In genomic region chr7:28545891-28546210, GRCm38 (mm10) we compare ENCODE assay signal across 28 mouse cellular contexts. TPM values are rescaled to one million over a fixed set of nuclear protein-coding genes. Genes with fewer than 3 reads are reported as not detected.
A peak's percentile ranks its signal among the peaks of the same experiment; 100 is the strongest.
DNase-seq lines count a peak whose midpoint lies in the region; ATAC-seq and TF ChIP-seq lines count a peak whose summit lies in the region.
"Had no signal": no experiment of that assay in that cellular context is flagged by ENCODE, and none has a peak within 500 bp of the region (broad histone marks: within the 10 kb centered on the region; RNA-seq: fewer than 3 reads in every experiment).

No protein-coding gene starts in this region.

- DNase-seq in adrenal gland, postnatal 14 days: peak; percentile 56
- DNase-seq in adrenal gland, adult 18-20 months (ENCODE audit: low spot score in 2 of 2): no peak
- DNase-seq in kidney, adult 2 months: no peak
- no peak for DNase-seq in kidney, postnatal 4 days
- DNase-seq: adrenal gland, adult 2 months; cerebellum, adult 2 months; gastrocnemius, postnatal 10 days; kidney, adult 9 months; kidney, postnatal 10 days; layer of hippocampus, adult 9-11 months; liver, embryonic 13.5 days; lung, adult 18-20 months; lung, postnatal 14 days had no signal

- H3K9ac ChIP-seq in neural tube, embryonic 12.5 days: no peak overlapping the region
- no peak overlapping the region for H3K9ac ChIP-seq in neural tube, embryonic 15.5 days (replicated peaks)
- H3K9ac ChIP-seq in intestine, embryonic 15.5 days: no peak overlapping the region
- H3K9ac ChIP-seq: heart, embryonic 15.5 days; limb, embryonic 15.5 days; liver, embryonic 13.5 days had no signal

- H3K27me3 ChIP-seq in kidney, adult 2 months (replicated peaks; ENCODE audit: control insufficient read depth, insufficient read depth, low read length): no peaks in the 10 kb centered on the region
- peaks cover 43% of the 10 kb centered on the region for H3K27me3 ChIP-seq in neural tube, embryonic 12.5 days (replicated peaks)
- peaks cover 43% of the 10 kb centered on the region for H3K27me3 ChIP-seq in neural tube, embryonic 15.5 days (replicated peaks)
- peaks cover 24% of the 10 kb centered on the region for H3K27me3 ChIP-seq in intestine, embryonic 15.5 days (replicated peaks)

- H3K9me3 ChIP-seq in neural tube, embryonic 12.5 days: no peaks in the 10 kb centered on the region
- H3K9me3 ChIP-seq in neural tube, embryonic 15.5 days (replicated peaks): no peaks in the 10 kb centered on the region
- H3K9me3 ChIP-seq in intestine, embryonic 15.5 days: no peaks in the 10 kb centered on the region
- H3K9me3 ChIP-seq: heart, embryonic 15.5 days; limb, embryonic 10.5 days; limb, embryonic 15.5 days; liver, embryonic 13.5 days had no signal

- WGBS in kidney, adult 2 months: 56% methylated on average over 7 of the region's 7 CpGs
- 48% methylated on average over 7 of the region's 7 CpGs for WGBS in neural tube, embryonic 12.5 days
- 55% methylated on average over 7 of the region's 7 CpGs for WGBS in neural tube, embryonic 15.5 days
- 68% methylated on average over 7 of the region's 7 CpGs for WGBS in olfactory bulb, adult 2 months
- 51% methylated on average over 7 of the region's 7 CpGs for WGBS in intestine, embryonic 15.5 days

- H3K36me3 ChIP-seq in kidney, adult 2 months (ENCODE audit: control insufficient read depth, insufficient read depth, low read length): no peaks in the 10 kb centered on the region
- H3K36me3 ChIP-seq in neural tube, embryonic 12.5 days: no peaks in the 10 kb centered on the region
- no peaks in the 10 kb centered on the region for H3K36me3 ChIP-seq in neural tube, embryonic 15.5 days
- H3K36me3 ChIP-seq in intestine, embryonic 15.5 days: no peaks in the 10 kb centered on the region
- H3K36me3 ChIP-seq: heart, embryonic 15.5 days; limb, embryonic 10.5 days; limb, embryonic 15.5 days; liver, embryonic 13.5 days had no signal

- TF ChIP-seq CTCF in kidney, adult 2 months (conservative IDR thresholded peaks at IDR 0.05; ENCODE audit: insufficient read depth, insufficient read length, low read depth, low read length): no peak
- TF ChIP-seq CTCF in olfactory bulb, adult 2 months (IDR thresholded peaks at IDR 0.05; ENCODE audit: insufficient read depth, low read depth, low read length): 0 out of 2 replicates have a peak, but pooled peaks have one; percentile 11

- H3K4me3 ChIP-seq in kidney, adult 2 months (ENCODE audit: insufficient read depth, low read depth, low read length): peak overlapping the region; percentile 34
- no peak overlapping the region for H3K4me3 ChIP-seq in neural tube, embryonic 12.5 days
- no peak overlapping the region for H3K4me3 ChIP-seq in neural tube, embryonic 15.5 days (replicated peaks)
- H3K4me3 ChIP-seq in olfactory bulb, adult 2 months (ENCODE audit: insufficient read depth, low read depth, low read length): no peak overlapping the region
- H3K4me3 ChIP-seq in intestine, embryonic 15.5 days (replicated peaks): no peak overlapping the region

- no peak overlapping the region for H3K27ac ChIP-seq in kidney, adult 2 months (ENCODE audit: insufficient read depth, low read depth, low read length)
- H3K27ac ChIP-seq in neural tube, embryonic 12.5 days: no peak overlapping the region
- H3K27ac ChIP-seq in neural tube, embryonic 15.5 days (replicated peaks): no peak overlapping the region
- no peak overlapping the region for H3K27ac ChIP-seq in olfactory bulb, adult 2 months (ENCODE audit: insufficient read depth, low read depth, low read length)
- no peak overlapping the region for H3K27ac ChIP-seq in intestine, embryonic 15.5 days
- H3K27ac ChIP-seq: heart, embryonic 15.5 days; limb, embryonic 10.5 days; limb, embryonic 15.5 days; liver, embryonic 13.5 days had no signal

- ATAC-seq in neural tube, embryonic 12.5 days (ENCODE audit: low FRiP score, low read depth): no peak
- no peak for ATAC-seq in neural tube, embryonic 15.5 days (ENCODE audit: low FRiP score)
- no peak for ATAC-seq in intestine, embryonic 15.5 days
- ATAC-seq: forebrain, embryonic 16.5 days had no signal

- 0 out of 2 replicates have a peak overlapping the region, but pooled peaks have one; percentile 61 for H3K4me2 ChIP-seq in neural tube, embryonic 12.5 days (replicated peaks)
- no peak overlapping the region for H3K4me2 ChIP-seq in neural tube, embryonic 15.5 days
- no peak overlapping the region for H3K4me2 ChIP-seq in intestine, embryonic 15.5 days (replicated peaks)

- no peak for TF ChIP-seq POLR2A in kidney, adult 2 months (IDR thresholded peaks at IDR 0.05; ENCODE audit: low read depth, low read length)
- no peak for TF ChIP-seq POLR2A in olfactory bulb, adult 2 months (IDR thresholded peaks at IDR 0.05; ENCODE audit: insufficient read depth, low read depth, low read length)

- no peaks in the 10 kb centered on the region for H3K4me1 ChIP-seq in kidney, adult 2 months (ENCODE audit: control insufficient read depth, insufficient read depth, low read length)
- peaks cover 12% of the 10 kb centered on the region; the same call in 1 of the 2 replicates for H3K4me1 ChIP-seq in neural tube, embryonic 12.5 days
- H3K4me1 ChIP-seq in neural tube, embryonic 15.5 days: peaks cover 21% of the 10 kb centered on the region
- H3K4me1 ChIP-seq in olfactory bulb, adult 2 months (ENCODE audit: control insufficient read depth, insufficient read depth, low read length): peaks cover 14% of the 10 kb centered on the region
- peaks cover 13% of the 10 kb centered on the region; the same call in 1 of the 2 replicates for H3K4me1 ChIP-seq in intestine, embryonic 15.5 days (replicated peaks)

RNA-seq across cellular contexts. Expression of gene Nccrp1, which starts 1.2 kb away (rescaled TPM):
- total RNA-seq in adrenal gland, postnatal 14 days (2021): 0.41 TPM in 1 of 2 replicates, not detected in the other
- total RNA-seq in adrenal gland, adult 18-20 months (2021): not detected
- 57.2 and 85.4 TPM in 2 replicates for polyA plus RNA-seq in kidney, adult 2 months (2012; rRNA removed)
- polyA plus RNA-seq in neural tube, embryonic 12.5 days (2016; fragmentation: Nextera tagmentation; extraction: Ambion mirVana): not detected in 2 replicates
- 0.31 and 0.36 TPM in 2 replicates for polyA plus RNA-seq in neural tube, embryonic 15.5 days (2015; fragmentation: Nextera tagmentation; extraction: Ambion mirVana)
- polyA plus RNA-seq in olfactory bulb, adult 2 months (2012; ENCODE audit: insufficient read depth, insufficient read length, low replicate concordance, missing spikeins): not detected in 2 replicates
- polyA plus RNA-seq in intestine, embryonic 15.5 days (2015; fragmentation: Nextera tagmentation; extraction: Ambion mirVana): not detected in 2 replicates
- total RNA-seq: adrenal gland, adult 2 months; adrenal gland, postnatal 4 days; gastrocnemius, postnatal 10 days; granulocyte monocyte progenitor cell, adult 5-6 weeks; heart, postnatal 25 days had no signal
- polyA plus RNA-seq: forebrain, embryonic 16.5 days; heart, embryonic 15.5 days; hindbrain, embryonic 11.5 days; limb, embryonic 10.5 days; liver, embryonic 13.5 days had no signal

RNA-seq across cellular contexts. Expression of gene Sycn, which starts 5.2 kb away (rescaled TPM):
- not detected in 2 replicates for total RNA-seq in adrenal gland, postnatal 14 days (2021)
- not detected for total RNA-seq in adrenal gland, adult 18-20 months (2021)
- 12.4 and 13.3 TPM in 2 replicates for polyA plus RNA-seq in kidney, adult 2 months (2012; rRNA removed)
- polyA plus RNA-seq in neural tube, embryonic 12.5 days (2016; fragmentation: Nextera tagmentation; extraction: Ambion mirVana): not detected in 2 replicates
- 1.3 TPM in 1 of 2 replicates, not detected in the other for polyA plus RNA-seq in neural tube, embryonic 15.5 days (2015; fragmentation: Nextera tagmentation; extraction: Ambion mirVana)
- not detected in 2 replicates for polyA plus RNA-seq in olfactory bulb, adult 2 months (2012; ENCODE audit: insufficient read depth, insufficient read length, low replicate concordance, missing spikeins)
- polyA plus RNA-seq in intestine, embryonic 15.5 days (2015; fragmentation: Nextera tagmentation; extraction: Ambion mirVana): 33.3 and 122 TPM in 2 replicates
- total RNA-seq: adrenal gland, adult 2 months; gastrocnemius, postnatal 10 days; granulocyte monocyte progenitor cell, adult 5-6 weeks; heart, postnatal 25 days; left cerebral cortex, postnatal 10 days had no signal
- polyA plus RNA-seq: cerebellum, adult 2 months; cortical plate, adult 2 months; forebrain, embryonic 16.5 days; heart, embryonic 15.5 days; hindbrain, embryonic 11.5 days; limb, embryonic 10.5 days; limb, embryonic 15.5 days; liver, embryonic 13.5 days had no signal

RNA-seq across cellular contexts. Expression of gene Ifnl3, which starts 23.2 kb away (rescaled TPM):
- not detected in 2 replicates for total RNA-seq in adrenal gland, postnatal 14 days (2021)
- not detected for total RNA-seq in adrenal gland, adult 18-20 months (2021)
- polyA plus RNA-seq in kidney, adult 2 months (2012; rRNA removed): not detected in 2 replicates
- polyA plus RNA-seq in neural tube, embryonic 12.5 days (2016; fragmentation: Nextera tagmentation; extraction: Ambion mirVana): not detected in 2 replicates
- polyA plus RNA-seq in neural tube, embryonic 15.5 days (2015; fragmentation: Nextera tagmentation; extraction: Ambion mirVana): not detected in 2 replicates
- not detected in 2 replicates for polyA plus RNA-seq in olfactory bulb, adult 2 months (2012; ENCODE audit: insufficient read depth, insufficient read length, low replicate concordance, missing spikeins)
- not detected in 2 replicates for polyA plus RNA-seq in intestine, embryonic 15.5 days (2015; fragmentation: Nextera tagmentation; extraction: Ambion mirVana)
- total RNA-seq: adrenal gland, adult 2 months; adrenal gland, postnatal 4 days; gastrocnemius, postnatal 10 days; granulocyte monocyte progenitor cell, adult 5-6 weeks; heart, postnatal 25 days; left cerebral cortex, postnatal 10 days had no signal
- polyA plus RNA-seq: cerebellum, adult 2 months; cortical plate, adult 2 months; forebrain, embryonic 16.5 days; heart, embryonic 15.5 days; hindbrain, embryonic 11.5 days; intestine, embryonic 16.5 days; limb, embryonic 10.5 days; limb, embryonic 15.5 days; liver, embryonic 13.5 days had no signal

RNA-seq across cellular contexts. Expression of gene Ifnl2, which starts 35.6 kb away (rescaled TPM):
- total RNA-seq in adrenal gland, postnatal 14 days (2021): not detected in 2 replicates
- not detected for total RNA-seq in adrenal gland, adult 18-20 months (2021)
- polyA plus RNA-seq in kidney, adult 2 months (2012; rRNA removed): not detected in 2 replicates
- polyA plus RNA-seq in neural tube, embryonic 12.5 days (2016; fragmentation: Nextera tagmentation; extraction: Ambion mirVana): not detected in 2 replicates
- not detected in 2 replicates for polyA plus RNA-seq in neural tube, embryonic 15.5 days (2015; fragmentation: Nextera tagmentation; extraction: Ambion mirVana)
- polyA plus RNA-seq in olfactory bulb, adult 2 months (2012; ENCODE audit: insufficient read depth, insufficient read length, low replicate concordance, missing spikeins): not detected in 2 replicates
- not detected in 2 replicates for polyA plus RNA-seq in intestine, embryonic 15.5 days (2015; fragmentation: Nextera tagmentation; extraction: Ambion mirVana)
- total RNA-seq: adrenal gland, adult 2 months; adrenal gland, postnatal 4 days; gastrocnemius, postnatal 10 days; granulocyte monocyte progenitor cell, adult 5-6 weeks; heart, postnatal 25 days; left cerebral cortex, postnatal 10 days had no signal
- polyA plus RNA-seq: cerebellum, adult 2 months; cortical plate, adult 2 months; forebrain, embryonic 16.5 days; heart, embryonic 15.5 days; hindbrain, embryonic 11.5 days; intestine, embryonic 16.5 days; limb, embryonic 10.5 days; limb, embryonic 15.5 days; liver, embryonic 13.5 days had no signal

RNA-seq across cellular contexts. Expression of gene Samd4b, which starts 52.1 kb away (rescaled TPM):
- total RNA-seq in adrenal gland, postnatal 14 days (2021): 52.3 and 56.3 TPM in 2 replicates
- total RNA-seq in adrenal gland, adult 18-20 months (2021): 10 to 100 TPM; 67.9 to 72.7 TPM
- polyA plus RNA-seq in kidney, adult 2 months (2012; rRNA removed): 67.0 and 79.0 TPM in 2 replicates
- polyA plus RNA-seq in neural tube, embryonic 12.5 days (2016; fragmentation: Nextera tagmentation; extraction: Ambion mirVana): 33.1 and 35.0 TPM in 2 replicates
- 20.3 and 22.8 TPM in 2 replicates for polyA plus RNA-seq in neural tube, embryonic 15.5 days (2015; fragmentation: Nextera tagmentation; extraction: Ambion mirVana)
- polyA plus RNA-seq in olfactory bulb, adult 2 months (2012; ENCODE audit: insufficient read depth, insufficient read length, low replicate concordance, missing spikeins): not detected in 2 replicates
- polyA plus RNA-seq in intestine, embryonic 15.5 days (2015; fragmentation: Nextera tagmentation; extraction: Ambion mirVana): 18.9 and 19.5 TPM in 2 replicates

Comparison
In these comparisons a context has a peak if more than half of its experiments do, and no peak if none do; other contexts are left out.
1. RNA of gene Nccrp1, which starts 1.2 kb away (polyA plus RNA-seq): 57.2 to 85.4 TPM in kidney, adult 2 months; 0.31 to 0.36 TPM in neural tube, embryonic 15.5 days, not detected in neural tube, embryonic 12.5 days, not detected in intestine, embryonic 15.5 days and not detected in olfactory bulb, adult 2 months; every median in the first group is over 10 times any median in the second.